Mouse (Mus musculus) liver, adult 2 months (tissue): ENCODE measurements around the gene Gbp3. TPM values are rescaled to one million over a fixed set of nuclear protein-coding genes. Genes with fewer than 3 reads are reported as not detected.

Experiments
- DNase-seq: peaks from one replicate; pipeline ENCODE4 v3.0.0-alpha.2; 2011; ENCODE audit warnings: low read depth, low spot score; ENCODE audit errors: extremely low read depth
- H3K27ac ChIP-seq: fragments of 200-500 bp; replicated peaks from 2 replicates; pipeline ENCODE4 v1.5.1; 2012; ENCODE audit warnings: low read depth, mild to moderate bottlenecking, control low read depth, inconsistent platforms, low read length; ENCODE audit not compliant: insufficient read depth
- H3K27me3 ChIP-seq: fragments of 200-500 bp; 2 replicates; pipeline ENCODE4 v1.6.1; 2012; ENCODE audit warnings: mild to moderate bottlenecking, moderate library complexity, low read length, inconsistent platforms; ENCODE audit not compliant: control insufficient read depth, insufficient read depth
- H3K36me3 ChIP-seq: fragments of 200-500 bp; 2 replicates; pipeline ENCODE4 v1.6.1; 2012; ENCODE audit warnings: low read length, inconsistent platforms; ENCODE audit not compliant: control insufficient read depth, insufficient read depth
- H3K4me1 ChIP-seq: fragments of 200-500 bp; 2 replicates; pipeline ENCODE4 v1.6.1; 2011; ENCODE audit warnings: low read length; ENCODE audit not compliant: control insufficient read depth, insufficient read depth
- H3K4me3 ChIP-seq: fragments of 200-500 bp; 2 replicates; pipeline ENCODE4 v1.5.1; 2011; ENCODE audit warnings: low read depth, mild to moderate bottlenecking, control low read depth, low read length, moderate library complexity; ENCODE audit not compliant: insufficient read depth
- H3K79me2 ChIP-seq: fragments of 200-500 bp; 2 replicates; pipeline ENCODE4 v1.6.1; 2012; ENCODE audit warnings: inconsistent platforms, mild to moderate bottlenecking, low read length, moderate library complexity; ENCODE audit not compliant: control insufficient read depth, insufficient read depth
- H3K9ac ChIP-seq: fragments of 200-500 bp; 2 replicates; pipeline ENCODE4 v1.6.1; 2012; ENCODE audit warnings: low read depth, mild to moderate bottlenecking, control low read depth, inconsistent platforms, low read length
- CTCF ChIP-seq: fragments of 200-500 bp; IDR thresholded peaks from 2 replicates; pipeline ENCODE4 v1.5.1; 2011; ENCODE audit warnings: low read depth, low read length, control low read depth
- POLR2A ChIP-seq: fragments of 200-500 bp; IDR thresholded peaks from 2 replicates; pipeline ENCODE4 v1.6.1; 2011; ENCODE audit warnings: low read length, control low read depth; ENCODE audit not compliant: insufficient read depth; ENCODE audit errors: extremely low read depth
- WGBS: fragments of 180-500 bp; shearing (Covaris S2); methylation state at CpG from one replicate; pipeline ENCODE4 v1.1.7; 2018; 5-methylcytosine and 5-hydroxymethylcytosine counted together
- polyA plus RNA-seq: library from polyadenylated mRNA; depleted of rRNA; stranded (reverse); fragments of >200 nt; gene quantifications from 2 replicates; pipeline ENCODE4 v1.2.3, GENCODE M21; 2012; rRNA removed
- total RNA-seq: library from RNA; depleted of rRNA; stranded (reverse); fragments of >200 nt; gene quantifications from 2 replicates; pipeline ENCODE4 v1.2.3, GENCODE M21; 2014; rRNA removed

Gene Gbp3
- total RNA-seq (13.0 and 29.4 TPM in 2 replicates), polyA plus RNA-seq (10.9 and 15.1 TPM in 2 replicates)

- 2% methylated on average over 3 of the region's 3 CpGs for WGBS
- Histone ChIP-seq H3K27ac (peak within 1 kb of the TSS; percentile 87), H3K9ac (peak within 1 kb of the TSS; percentile 57; the same call in 1 of the 2 replicates), H3K4me3 (peak within 1 kb of the TSS; percentile 41), H3K79me2 (no peaks in the 10 kb centered on the region), H3K36me3 (no peaks in the 10 kb centered on the region), H3K4me1 (peaks cover 4% of the 10 kb centered on the region; the same call in 1 of the 2 replicates), H3K27me3 (no peaks in the 10 kb centered on the region)
- TF ChIP-seq POLR2A (no peak), CTCF (no peak)
- peak; percentile 69 for DNase-seq
Measured at GRCm38 (mm10) chr3:142559632-142560228, at the start of gene Gbp3. Gene Gbp3, plus strand, starts transcription at chr3:142560026.

- Histone ChIP-seq H3K27me3 (no peaks in the 10 kb centered on the region), H3K4me3 (no peak overlapping the region), H3K4me1 (peaks cover 3% of the 10 kb centered on the region), H3K79me2 (peaks cover 5% of the 10 kb centered on the region; the same call in 1 of the 2 replicates), H3K27ac (no peak overlapping the region), H3K36me3 (no peaks in the 10 kb centered on the region), H3K9ac (no peak overlapping the region)
- TF ChIP-seq CTCF (no peak), POLR2A (no peak)
- WGBS, result 91% methylated on average over 3 of the region's 3 CpGs
- no peak for DNase-seq
Measured at GRCm38 (mm10) chr3:142528116-142528515, 31.7 kb upstream of the Gbp3 start.

- Histone ChIP-seq H3K27ac (no peak overlapping the region), H3K9ac (no peak overlapping the region)
Measured at GRCm38 (mm10) chr3:142529597-142529996, 30.2 kb upstream of the Gbp3 start.

GRCm38 (mm10) chr3:142530087-142530953 is 29.5 kb upstream of the Gbp3 start, which contains the start of gene Gbp7:
Gene Gbp7, plus strand, starts transcription at chr3:142530342.
- H3K9ac ChIP-seq, result peak within 1 kb of the TSS; percentile 84
- H3K27ac ChIP-seq, result peak within 1 kb of the TSS; percentile 13
- peaks cover 3% of the 10 kb centered on the region for H3K4me1 ChIP-seq
- H3K36me3 ChIP-seq, result no peaks in the 10 kb centered on the region
- under 1% methylated on average over 30 of the region's 30 CpGs for WGBS
- peak; percentile 96 for DNase-seq
- peak within 1 kb of the TSS; percentile 76 for H3K4me3 ChIP-seq
- H3K79me2 ChIP-seq, result peaks cover 5% of the 10 kb centered on the region; the same call in 1 of the 2 replicates
- no peaks in the 10 kb centered on the region for H3K27me3 ChIP-seq
- TF ChIP-seq POLR2A (no peak), CTCF (no peak)

More at GRCm38 (mm10) chr3:142529597-142529996, 30.2 kb upstream of the Gbp3 start:
- peaks cover 3% of the 10 kb centered on the region for H3K4me1 ChIP-seq
- H3K79me2 ChIP-seq, result peaks cover 5% of the 10 kb centered on the region; the same call in 1 of the 2 replicates
- TF ChIP-seq POLR2A (no peak), CTCF (no peak)
- no peaks in the 10 kb centered on the region for H3K36me3 ChIP-seq
- DNase-seq, result no peak
- WGBS, result 57% methylated on average over 2 of the region's 2 CpGs
- no peaks in the 10 kb centered on the region for H3K27me3 ChIP-seq
- 0 out of 2 replicates have a peak overlapping the region, but pooled peaks have one; percentile 8 for H3K4me3 ChIP-seq

GRCm38 (mm10) chr3:142531595-142531994 is 28.2 kb upstream of the Gbp3 start:
- Histone ChIP-seq H3K4me1 (peaks cover 3% of the 10 kb centered on the region), H3K4me3 (no peak overlapping the region), H3K27me3 (no peaks in the 10 kb centered on the region), H3K36me3 (peaks cover 3% of the 10 kb centered on the region; the same call in 1 of the 2 replicates), H3K79me2 (peaks cover 5% of the 10 kb centered on the region; the same call in 1 of the 2 replicates), H3K27ac (no peak overlapping the region), H3K9ac (no peak overlapping the region)
- WGBS, result 89% methylated on average over 3 of the region's 3 CpGs
- DNase-seq, result no peak
- no peak for TF ChIP-seq CTCF
- no peak for TF ChIP-seq POLR2A
